Mouse (Mus musculus) urinary bladder, adult 18-20 months (tissue): ENCODE data around the gene Gpr37l1.

ENCODE experiments used
- DNase-seq, 2 experiments: peaks; one replicate each; pipeline ENCODE4 v3.0.0; 2022; ENCODE audit warnings: low spot score in 2 of 2, mixed read lengths in 2 of 2

Gene Gpr37l1

GRCm38 (mm10) chr1:135147702-135148058 lies 19.8 kb downstream of the Gpr37l1 start:
- no peak for DNase-seq

GRCm38 (mm10) chr1:135146946-135147701 lies 20.4 kb downstream of the Gpr37l1 start:
- peak; percentile 77 to 80 for DNase-seq

GRCm38 (mm10) chr1:135146077-135146945 lies 21.2 kb downstream of the Gpr37l1 start, which contains the start of gene Arl8a:
TSS of gene Arl8a (plus strand) at chr1:135146824.
- DNase-seq = peak; percentile 53 to 79

GRCm38 (mm10) chr1:135143940-135144339 lies 23.5 kb downstream of the Gpr37l1 start:
- DNase-seq = no peak

GRCm38 (mm10) chr1:135142452-135142851 lies 25.0 kb downstream of the Gpr37l1 start:
- DNase-seq = no peak

GRCm38 (mm10) chr1:135139906-135140305 lies 27.6 kb downstream of the Gpr37l1 start:
- DNase-seq = no peak

GRCm38 (mm10) chr1:135136500-135136899 lies 31.0 kb downstream of the Gpr37l1 start:
- DNase-seq = peak in 1 of 2 experiments; percentile 22

- no peak for DNase-seq
Observed at GRCm38 (mm10) chr1:135135111-135135787, 32.2 kb downstream of the Gpr37l1 start.

GRCm38 (mm10) chr1:135133678-135134435 lies 33.6 kb downstream of the Gpr37l1 start:
- DNase-seq = no peak

GRCm38 (mm10) chr1:135132893-135133369 lies 34.5 kb downstream of the Gpr37l1 start:
- DNase-seq = no peak

GRCm38 (mm10) chr1:135132473-135132872 lies 35.0 kb downstream of the Gpr37l1 start, which contains the start of gene Ptpn7:
TSS of gene Ptpn7 (plus strand) at chr1:135132700.
- DNase-seq = peak in 1 of 2 experiments; percentile 35

- DNase-seq = no peak
Observed at GRCm38 (mm10) chr1:135131560-135131959, 35.9 kb downstream of the Gpr37l1 start.

- DNase-seq = no peak
Observed at GRCm38 (mm10) chr1:135131034-135131433, 36.4 kb downstream of the Gpr37l1 start.

- no peak for DNase-seq
Observed at GRCm38 (mm10) chr1:135130376-135131018, 37.0 kb downstream of the Gpr37l1 start.

- DNase-seq = no peak
Observed at GRCm38 (mm10) chr1:135129543-135130183, 37.8 kb downstream of the Gpr37l1 start.

GRCm38 (mm10) chr1:135128986-135129385 lies 38.5 kb downstream of the Gpr37l1 start:
- DNase-seq = no peak

- no peak for DNase-seq
Observed at GRCm38 (mm10) chr1:135128011-135128441, 39.5 kb downstream of the Gpr37l1 start.

- no peak for DNase-seq
Observed at GRCm38 (mm10) chr1:135126443-135127027, 40.9 kb downstream of the Gpr37l1 start.

- DNase-seq = no peak
Observed at GRCm38 (mm10) chr1:135125990-135126389, 41.5 kb downstream of the Gpr37l1 start.
